22 mouse cellular contexts compared by ENCODE assay signal in the genomic region with DNA sequence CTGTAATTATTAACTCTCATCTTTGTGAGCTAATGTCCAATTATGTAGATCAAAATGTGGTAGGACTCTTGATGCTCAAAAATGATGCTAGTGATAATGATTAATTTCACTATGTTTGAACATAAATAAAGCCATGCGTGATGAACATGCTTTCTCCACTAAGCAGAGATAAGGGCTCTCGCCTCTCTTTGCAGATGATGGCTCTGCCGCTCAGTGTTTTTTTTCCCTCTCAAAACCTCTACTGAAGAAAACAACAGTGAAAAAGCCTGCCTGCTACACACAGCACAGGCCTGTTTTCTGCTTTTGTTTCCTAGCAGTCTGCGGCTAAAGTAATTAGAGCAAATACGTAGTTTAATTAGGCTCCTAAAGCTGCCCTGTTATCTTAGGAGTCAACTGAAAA. TPM values are rescaled to one million over a fixed set of nuclear protein-coding genes. Genes with fewer than 3 reads are reported as not detected.
"Had no signal": no experiment of that assay in that cellular context is flagged by ENCODE, and none has a peak within 500 bp of the region (broad histone marks: within the 10 kb centered on the region; RNA-seq: fewer than 3 reads in every experiment).

No protein-coding gene starts in this region.

- H3K9me3 ChIP-seq: midbrain, embryonic 10.5 days; midbrain, embryonic 12.5 days; neural tube, embryonic 13.5 days; neural tube, embryonic 15.5 days had no signal

- H3K36me3 ChIP-seq: midbrain, embryonic 10.5 days; midbrain, embryonic 12.5 days; neural tube, embryonic 13.5 days; neural tube, embryonic 15.5 days had no signal

- DNase-seq: lung, adult 18-20 months; lung, embryonic 14.5 days; lung, postnatal 10 days; lung, postnatal 4 days; midbrain, embryonic 14.5 days; right cerebral cortex, adult 18-20 months; right cerebral cortex, postnatal 25 days; right cerebral cortex, postnatal 4 days; spleen, adult 18-20 months; thymus, adult 18-20 months; thymus, postnatal 14 days; thymus, postnatal 36 days had no signal

- H3K4me2 ChIP-seq: lung, embryonic 14.5 days; midbrain, embryonic 12.5 days; neural tube, embryonic 13.5 days; neural tube, embryonic 15.5 days had no signal

- H3K4me1 ChIP-seq: midbrain, embryonic 10.5 days; midbrain, embryonic 12.5 days; neural tube, embryonic 13.5 days had no signal

- H3K27ac ChIP-seq: midbrain, embryonic 10.5 days; midbrain, embryonic 12.5 days; neural tube, embryonic 13.5 days; neural tube, embryonic 15.5 days had no signal

- ATAC-seq: midbrain, embryonic 16.5 days had no signal

- H3K4me3 ChIP-seq: midbrain, embryonic 10.5 days; midbrain, embryonic 12.5 days; myocyte; neural tube, embryonic 13.5 days; neural tube, embryonic 15.5 days had no signal

- H3K9ac ChIP-seq: lung, embryonic 14.5 days; midbrain, embryonic 12.5 days; neural tube, embryonic 13.5 days; neural tube, embryonic 15.5 days had no signal

RNA-seq across cellular contexts. Expression of gene Irs4, which starts 4.5 kb away (rescaled TPM):
- total RNA-seq: megakaryocyte, adult 5-6 weeks; megakaryocyte-erythroid progenitor cell, adult 5-6 weeks had no signal
- polyA plus RNA-seq: lung, embryonic 14.5 days; myocyte; small intestine, adult 2 months; thymus, postnatal 0 days had no signal
